Mouse (Mus musculus) kidney, adult 9 months (tissue): ENCODE data around the gene Tnfrsf13b.
A peak's percentile ranks its signal among the peaks of the same experiment; 100 is the strongest.

ENCODE experiments used
- DNase-seq: peaks from one replicate; pipeline ENCODE4 v3.0.0; 2022

Tnfrsf13b gene

DNA sequence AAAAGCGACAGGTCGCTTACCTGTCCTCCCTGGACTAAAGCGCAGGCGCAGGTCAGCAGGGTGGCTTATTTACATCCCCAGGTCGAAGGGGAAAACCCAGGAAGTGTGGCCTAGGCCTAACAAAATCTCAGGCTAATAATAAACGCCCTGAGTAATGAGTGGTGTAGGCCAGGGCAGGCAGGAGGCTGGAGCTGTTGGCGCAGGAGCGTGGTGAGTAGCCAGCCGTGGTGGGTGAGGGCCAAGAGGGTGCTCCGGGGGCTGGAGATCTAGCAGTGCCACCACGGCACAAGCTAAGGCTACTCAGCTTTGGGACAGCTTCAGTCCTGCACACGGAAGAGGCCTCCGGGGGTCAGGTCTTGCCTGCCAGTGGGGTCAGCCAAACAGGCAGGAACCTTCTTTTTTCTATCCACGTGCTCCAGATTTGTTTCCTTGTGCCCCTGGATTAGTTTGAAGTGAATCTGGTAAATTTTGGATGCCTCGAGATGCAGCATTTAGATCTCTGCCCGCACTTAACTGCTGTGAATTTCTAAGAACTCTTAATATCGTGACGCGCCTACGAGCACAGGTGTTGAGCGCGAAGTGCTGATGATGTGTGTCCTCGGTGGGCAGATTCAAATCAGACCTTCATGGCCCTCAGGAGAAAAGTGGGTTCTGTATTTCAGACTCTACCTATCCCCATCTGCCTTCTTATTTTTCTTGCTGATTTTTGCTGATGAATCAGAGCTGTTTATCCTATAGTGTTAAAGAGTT, at the start of gene Tnfrsf13b:
Tnfrsf13b (plus strand) TSS at position 150 of the 750 bp plus-strand sequence.
- DNase-seq, result no peak

DNA sequence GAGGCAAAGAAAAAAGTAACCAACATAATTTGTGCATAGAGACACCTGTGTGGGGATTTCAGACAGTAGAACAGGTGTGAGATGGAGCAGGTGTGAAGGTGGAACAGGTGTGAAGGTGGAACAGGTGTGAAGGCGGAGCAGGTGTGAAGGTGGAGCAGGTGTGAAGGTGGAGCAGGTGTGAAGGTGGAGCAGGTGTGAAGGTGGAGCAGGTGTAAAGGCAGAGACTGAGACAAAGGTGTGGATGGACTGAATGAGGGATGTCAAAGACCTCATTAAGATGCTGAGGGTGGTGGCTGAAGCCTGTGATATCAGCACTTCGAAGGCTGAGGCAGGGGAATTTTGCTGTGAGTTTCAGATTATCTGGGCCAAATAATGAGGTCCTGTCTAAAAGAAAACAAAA, 44.9 kb upstream of the Tnfrsf13b start:
- DNase-seq, result no peak

DNA sequence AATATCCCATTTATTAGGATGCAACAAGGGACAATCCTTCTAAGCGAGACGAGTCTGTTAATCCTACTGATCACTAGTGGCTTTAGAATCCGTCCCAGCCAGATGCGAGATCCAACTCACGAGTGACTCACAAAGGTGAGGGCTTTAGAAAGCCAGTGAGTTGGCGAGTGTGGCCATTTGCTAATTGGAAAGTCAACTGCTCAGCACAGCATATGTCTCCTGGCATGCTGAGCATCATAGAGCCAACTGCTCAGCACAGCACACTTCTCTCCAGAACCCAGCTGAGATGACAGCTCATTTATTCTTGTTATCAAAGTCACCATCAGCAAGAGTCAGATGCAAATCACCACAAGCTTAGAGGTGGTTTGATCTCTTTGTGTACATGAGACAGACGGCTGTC, 36.4 kb upstream of the Tnfrsf13b start:
- DNase-seq, result no peak

DNA sequence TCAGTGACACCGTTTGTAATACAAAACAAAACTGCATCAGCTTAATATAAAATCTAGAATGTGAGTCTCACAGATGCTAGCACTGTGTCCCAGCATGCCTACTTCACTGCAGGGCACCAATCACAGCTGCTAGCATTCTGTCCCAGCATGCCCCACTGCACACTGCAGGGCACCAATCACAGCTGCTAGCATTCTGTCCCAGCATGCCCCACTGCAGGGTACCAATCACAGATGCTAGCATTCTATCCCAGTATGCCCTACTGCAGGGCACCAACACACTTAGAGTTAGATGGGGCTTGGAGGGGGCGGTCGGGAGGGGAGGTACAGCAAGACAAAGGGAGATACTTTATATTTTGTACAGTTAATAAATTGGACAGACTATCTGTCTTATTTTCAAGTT, 35.4 kb upstream of the Tnfrsf13b start:
- no peak for DNase-seq

DNA sequence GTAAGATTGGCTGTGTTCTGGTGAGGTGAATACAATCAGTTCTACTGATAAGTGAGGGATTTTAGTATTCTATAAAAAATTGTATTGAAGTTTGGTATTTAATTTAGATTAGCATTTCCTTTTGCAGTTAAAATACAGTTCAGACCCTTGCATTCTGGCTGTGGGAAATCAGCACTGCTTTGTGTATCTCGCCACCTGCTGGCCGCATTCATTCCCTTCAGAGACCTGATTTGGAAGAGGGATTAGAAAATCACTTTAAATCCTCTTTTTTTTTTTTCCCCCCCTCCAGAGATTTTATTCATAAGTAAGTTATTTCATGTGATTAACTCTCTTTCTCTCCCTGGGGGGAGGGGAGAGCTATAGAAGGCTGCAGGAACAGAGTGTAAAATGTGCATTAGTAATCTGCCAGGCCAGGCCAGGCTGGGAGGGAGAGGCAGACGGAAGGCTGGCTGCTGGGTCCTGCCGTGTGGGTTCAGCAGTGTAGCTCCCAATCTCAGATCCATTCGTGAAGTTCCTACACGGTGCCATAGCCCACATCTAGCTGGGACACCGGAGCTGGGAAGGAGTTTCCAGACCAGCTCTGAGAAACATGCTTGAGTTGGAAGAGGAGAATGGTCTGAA, 34.8 kb upstream of the Tnfrsf13b start:
- peak; percentile 80 for DNase-seq

DNA sequence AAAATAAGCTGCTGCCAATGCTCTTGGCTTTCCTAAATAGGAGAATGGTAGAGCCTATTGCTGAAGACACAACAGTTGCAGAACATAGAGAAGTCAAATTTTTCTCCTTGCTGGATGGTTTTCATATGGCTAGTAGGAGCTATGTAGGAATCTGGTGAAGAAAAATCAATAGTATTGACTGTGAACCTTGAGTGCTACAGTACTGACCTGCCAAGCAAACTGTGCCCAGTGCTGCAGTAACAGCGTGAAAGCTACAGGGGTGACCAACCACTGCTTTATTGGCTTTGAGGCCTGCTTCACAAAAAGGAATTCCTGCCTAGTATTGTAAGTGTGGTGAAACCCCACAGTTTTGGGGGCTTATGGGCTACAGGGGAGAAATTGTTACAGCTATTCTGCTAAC, 28.5 kb upstream of the Tnfrsf13b start:
- DNase-seq, result no peak

DNA sequence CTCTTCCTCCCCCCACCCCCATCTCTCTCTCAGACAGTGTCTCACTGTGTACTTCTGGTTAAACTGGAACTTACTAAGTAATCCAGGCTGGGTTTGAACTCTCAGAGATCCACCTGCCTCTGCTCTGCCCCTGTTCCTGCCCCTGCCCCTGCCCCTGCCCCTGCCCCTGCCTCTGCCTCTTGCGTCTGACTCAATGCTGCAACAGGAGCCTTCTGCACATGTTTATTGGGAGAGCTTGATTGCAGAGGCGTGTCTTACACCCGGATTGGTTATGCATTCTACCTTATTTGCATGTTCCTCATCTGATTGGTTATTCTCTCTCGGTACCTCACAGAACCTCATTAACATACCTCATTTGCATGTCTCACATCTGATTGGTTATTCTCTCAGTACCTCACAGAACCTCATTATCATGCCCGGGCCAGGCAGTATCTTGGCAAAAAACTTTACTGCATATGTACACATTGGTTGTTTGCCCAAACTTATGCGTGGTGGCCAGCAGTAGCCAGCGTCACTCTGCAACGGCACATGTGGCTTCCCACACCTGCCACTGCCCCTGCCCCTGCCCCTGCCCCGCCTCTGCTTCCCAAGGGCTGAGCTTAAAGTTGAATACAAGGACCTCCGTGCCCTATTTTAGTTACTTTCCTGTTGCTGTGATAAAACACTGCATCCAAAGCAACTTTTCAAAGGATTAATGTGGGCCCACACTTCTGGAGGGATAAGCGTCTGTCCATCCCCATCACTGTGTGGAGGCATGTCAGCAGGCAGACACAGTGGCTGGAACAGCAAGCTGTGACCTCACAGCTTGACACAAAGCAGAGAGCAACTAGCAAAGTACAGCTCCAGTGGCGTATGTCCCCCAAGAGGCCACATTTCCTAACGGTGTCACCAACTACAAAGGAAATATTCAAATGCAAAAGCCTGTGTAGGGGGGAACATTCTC, 23.9 kb upstream of the Tnfrsf13b start:
- no peak for DNase-seq

DNA sequence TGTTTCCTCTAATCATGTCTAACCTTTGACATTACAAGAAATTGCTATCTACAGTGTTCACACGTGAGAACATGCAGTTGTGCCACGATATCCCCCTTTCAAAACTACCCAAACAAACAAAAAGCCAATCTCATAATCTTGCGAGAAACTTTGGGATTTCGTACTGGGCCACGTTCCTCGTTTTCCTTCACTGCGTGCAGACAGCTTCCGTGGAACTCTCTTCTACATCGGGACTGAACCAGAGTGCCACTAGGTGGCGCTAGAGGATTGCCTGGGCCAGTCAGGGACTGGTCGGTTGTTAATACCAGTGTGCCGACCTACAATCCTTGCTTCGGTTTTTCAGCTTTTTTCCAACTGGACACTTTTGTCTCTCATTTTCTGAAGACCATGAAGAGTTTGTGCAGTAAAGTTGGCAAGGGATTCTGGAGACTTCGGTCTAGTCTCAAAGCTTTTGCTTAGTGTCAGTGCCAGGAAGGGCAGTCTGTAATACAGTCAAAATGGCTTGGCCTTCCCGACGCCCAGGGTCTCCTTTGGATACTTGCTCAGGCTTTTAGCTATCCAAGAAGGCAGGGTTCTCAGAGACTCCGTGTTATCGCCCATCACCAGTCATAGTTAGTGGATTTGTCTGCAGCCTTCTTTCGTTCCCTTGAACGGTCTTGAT, 22.2 kb upstream of the Tnfrsf13b start:
- peak; percentile 86 for DNase-seq

DNA sequence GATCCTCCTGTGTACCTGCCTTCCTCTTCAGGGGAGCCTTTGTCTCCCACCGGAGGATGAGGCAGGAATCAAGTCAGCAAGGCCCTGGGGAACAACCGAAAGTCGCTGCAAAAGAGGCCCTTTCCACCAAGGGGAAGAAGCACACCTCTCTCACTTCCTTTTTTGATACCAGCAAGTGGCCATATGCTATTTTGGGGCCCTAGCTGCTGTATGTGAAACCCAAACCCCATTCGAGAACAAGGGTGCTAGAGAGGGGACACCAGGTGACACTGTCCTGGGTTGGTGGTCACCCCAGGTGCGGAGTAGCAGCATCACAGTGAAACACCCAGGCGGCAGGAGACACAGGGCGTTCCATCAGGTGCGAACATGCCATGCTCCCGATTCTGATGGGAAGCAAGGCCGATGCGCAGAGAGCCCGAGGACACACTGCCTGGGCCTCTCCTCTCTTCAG, 17.6 kb upstream of the Tnfrsf13b start:
- DNase-seq, result no peak

DNA sequence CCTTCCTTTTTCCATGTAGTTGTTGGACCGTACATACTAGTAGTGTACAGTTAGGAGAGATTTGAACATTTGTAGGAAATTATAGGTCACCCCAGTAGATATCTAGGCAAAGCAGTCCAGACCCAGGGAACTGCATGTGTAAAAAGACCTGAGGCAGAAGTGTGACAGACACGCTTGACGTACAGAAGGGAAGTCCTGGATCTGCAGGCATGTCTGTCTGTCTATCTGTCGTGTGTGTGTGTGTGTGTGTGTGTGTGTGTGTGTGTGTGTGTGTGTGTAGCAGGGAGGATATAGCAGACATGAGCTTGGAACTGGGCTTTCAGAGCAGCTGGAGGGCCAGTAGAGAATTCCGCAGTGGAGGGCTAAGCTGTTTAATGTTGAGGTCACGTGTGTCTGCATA, 16.8 kb upstream of the Tnfrsf13b start:
- DNase-seq, result no peak

DNA sequence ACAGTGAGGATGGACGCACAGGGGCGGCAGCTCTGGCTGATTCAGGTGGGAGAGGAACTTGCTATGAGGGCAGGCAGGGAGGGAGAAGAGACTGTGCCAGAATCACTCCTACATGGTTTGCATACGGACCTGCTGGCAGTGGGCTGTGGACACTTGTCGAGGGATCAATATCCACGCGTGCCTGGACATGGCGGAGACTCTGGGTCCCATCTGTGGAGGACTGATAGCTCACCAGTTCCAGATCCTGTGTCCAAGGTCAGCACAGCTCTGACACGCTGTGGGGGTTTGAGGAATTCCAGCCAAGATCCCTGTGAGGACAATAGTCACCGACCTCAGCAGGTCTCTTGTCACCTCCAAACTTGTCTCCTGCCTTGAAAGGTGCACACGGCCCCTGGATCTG, 16.4 kb upstream of the Tnfrsf13b start:
- DNase-seq, result no peak

DNA sequence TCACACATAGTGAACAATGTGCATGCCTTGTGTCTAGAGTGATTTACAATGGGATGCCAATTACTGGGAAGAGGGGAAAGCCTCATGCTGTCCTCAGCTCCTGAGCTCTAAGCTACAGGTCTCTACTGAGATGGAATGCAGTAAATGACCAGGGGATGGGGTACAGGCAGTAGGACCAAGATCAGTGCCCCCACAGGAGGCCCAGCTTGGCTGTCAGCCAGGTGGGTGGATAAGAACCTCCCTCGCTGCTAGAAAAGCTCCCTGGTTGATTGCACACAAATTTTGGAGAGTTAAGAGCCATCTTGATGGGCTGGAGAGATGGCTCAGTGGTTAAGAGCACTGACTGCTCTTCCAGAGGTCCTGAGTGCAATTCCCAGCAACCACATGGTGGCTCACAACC, 15.6 kb upstream of the Tnfrsf13b start:
- DNase-seq, result no peak

DNA sequence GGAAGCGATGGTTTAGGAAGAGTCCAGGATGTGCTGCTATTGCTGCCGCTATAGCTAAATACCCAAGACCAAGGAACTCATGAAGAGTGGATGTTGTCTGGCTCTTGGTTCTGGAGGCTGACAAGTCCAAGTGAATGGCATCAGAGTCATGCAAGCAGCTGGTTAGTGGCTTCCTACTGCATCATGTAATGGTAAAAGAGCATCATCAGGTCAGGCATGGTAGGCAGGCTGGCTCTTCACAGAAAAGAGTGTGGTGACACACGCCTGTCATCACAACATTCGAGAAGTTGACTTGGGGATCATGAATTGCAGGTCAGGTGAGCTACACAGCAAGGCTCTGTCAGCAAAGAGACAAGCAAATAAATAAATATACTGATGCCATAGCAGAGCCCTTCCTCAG, 15.1 kb upstream of the Tnfrsf13b start:
- DNase-seq, result no peak

DNA sequence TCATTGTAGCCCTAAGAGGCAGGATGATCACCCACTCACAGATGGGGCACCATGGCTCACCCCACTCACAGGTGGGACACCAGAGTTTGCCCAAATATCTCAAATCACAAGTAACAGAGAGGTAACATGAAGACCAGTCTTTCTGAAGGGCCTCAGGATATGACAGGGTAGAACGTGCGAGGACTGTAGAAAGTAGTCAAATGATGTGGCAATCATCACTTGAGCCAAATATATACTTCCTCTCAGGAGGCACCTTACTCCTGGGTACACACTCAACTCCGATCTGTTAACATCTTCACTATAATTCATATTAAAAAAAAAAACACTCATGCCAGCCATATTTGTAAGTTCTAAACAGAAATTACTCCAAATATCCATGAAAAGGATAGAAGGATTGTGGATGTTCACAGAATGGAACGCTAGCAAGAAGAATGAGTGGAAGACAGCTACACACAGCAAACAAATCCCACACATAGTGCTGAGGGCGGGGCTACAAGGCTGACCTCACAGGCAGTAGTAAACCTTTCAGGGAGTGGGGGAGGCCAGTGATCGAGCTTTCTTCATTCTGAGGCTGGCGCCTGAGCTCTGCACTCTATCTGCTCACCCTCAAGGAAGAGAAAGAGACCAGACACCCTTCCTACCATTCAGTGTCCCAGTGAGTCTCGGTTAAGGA, 14.1 kb upstream of the Tnfrsf13b start:
- no peak for DNase-seq

DNA sequence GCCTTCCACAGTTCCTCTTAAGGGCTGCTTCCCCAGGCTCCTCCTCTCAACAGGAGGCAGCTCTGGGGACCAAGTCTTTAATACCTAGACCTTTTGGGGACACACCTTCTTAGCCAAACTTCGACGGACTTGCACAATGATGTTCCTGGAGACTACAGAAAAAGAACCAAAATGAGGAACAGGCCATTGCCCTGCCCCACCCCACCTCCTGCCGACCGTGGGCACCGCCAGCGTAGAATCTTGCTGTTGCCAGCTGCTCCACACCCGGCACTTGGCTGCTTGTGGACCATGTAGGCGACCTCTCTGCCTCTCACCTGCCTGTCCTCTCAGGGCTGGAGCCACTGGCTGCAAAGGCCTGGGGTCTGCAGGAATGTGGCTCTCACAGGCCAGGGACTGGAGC, 10.3 kb upstream of the Tnfrsf13b start:
- no peak for DNase-seq

DNA sequence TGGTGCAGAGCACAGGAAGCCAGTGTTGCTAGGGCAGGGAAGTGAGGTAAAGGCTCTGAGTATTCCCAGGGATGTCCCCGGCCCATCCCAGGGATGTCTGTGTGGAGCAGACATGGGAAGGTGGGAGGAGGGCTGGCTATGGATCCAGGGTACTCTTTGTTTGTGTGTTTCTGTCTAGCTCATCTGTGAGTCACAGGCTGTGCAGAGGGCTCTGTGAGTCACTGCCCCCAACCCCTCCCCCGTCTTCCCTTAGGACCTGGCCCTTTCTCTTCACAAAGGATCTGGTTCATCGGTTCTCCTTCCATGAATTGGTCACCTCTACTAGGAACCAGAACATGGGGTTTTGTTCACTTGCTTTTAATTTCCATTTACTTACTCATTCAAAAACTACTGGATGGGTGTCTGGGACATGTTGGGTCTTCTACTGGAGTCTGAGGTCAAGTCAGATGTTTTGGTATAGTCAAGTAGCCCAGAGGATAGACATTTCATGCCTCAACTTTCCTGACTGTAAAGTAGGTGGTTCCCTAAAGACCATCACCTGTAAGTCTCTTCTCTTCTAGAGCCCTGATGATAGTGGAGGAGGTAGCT, 6.5 kb upstream of the Tnfrsf13b start:
- no peak for DNase-seq

DNA sequence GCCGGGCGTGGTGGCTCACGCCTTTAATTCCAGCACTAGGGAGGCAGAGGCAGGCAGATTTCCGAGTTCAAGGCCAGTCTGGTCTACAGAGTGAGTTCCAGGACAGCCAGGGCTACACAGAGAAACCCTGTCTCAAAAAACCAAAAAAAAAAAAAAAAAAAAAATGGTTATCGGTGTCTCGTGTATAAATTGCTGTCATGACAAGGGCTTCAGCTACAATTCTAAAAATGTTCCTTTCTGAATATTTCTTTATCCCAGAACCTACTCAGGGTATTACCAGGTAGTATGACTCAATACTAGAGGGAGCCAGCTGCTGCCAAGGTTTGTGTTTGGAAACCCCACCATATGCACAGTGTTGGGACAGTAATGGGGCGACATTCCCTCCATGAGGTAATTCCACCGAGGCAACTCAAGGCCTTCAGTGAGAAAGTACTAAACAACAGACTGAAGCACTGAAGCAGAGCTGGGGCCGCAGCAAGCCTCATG, 4.2 kb upstream of the Tnfrsf13b start:
- no peak for DNase-seq

DNA sequence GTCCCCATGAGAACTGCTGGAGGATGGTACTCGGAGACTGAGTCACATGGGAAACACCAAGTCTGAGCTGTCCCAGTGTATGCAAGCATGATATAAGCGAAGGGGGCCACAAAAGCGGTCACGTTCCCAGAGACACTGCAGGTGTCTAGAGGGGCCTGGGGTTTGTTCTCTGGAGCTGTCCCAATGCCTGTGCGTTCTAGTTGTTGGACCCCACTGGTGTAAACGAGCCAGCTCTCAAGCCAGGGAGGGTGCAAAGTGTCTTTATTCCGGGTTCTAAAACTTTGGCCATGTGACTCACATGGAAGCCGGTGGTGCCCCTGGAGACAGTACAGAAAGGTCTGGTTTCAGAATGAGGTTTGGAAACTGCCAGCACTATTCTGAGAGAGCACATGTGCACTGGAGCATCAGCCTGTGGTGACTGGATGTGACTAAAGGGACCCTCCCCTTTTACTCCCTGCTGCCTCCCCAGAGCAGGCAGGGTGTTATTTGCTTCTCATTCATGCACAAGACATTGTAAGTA, 3.7 kb upstream of the Tnfrsf13b start:
- DNase-seq, result no peak

DNA sequence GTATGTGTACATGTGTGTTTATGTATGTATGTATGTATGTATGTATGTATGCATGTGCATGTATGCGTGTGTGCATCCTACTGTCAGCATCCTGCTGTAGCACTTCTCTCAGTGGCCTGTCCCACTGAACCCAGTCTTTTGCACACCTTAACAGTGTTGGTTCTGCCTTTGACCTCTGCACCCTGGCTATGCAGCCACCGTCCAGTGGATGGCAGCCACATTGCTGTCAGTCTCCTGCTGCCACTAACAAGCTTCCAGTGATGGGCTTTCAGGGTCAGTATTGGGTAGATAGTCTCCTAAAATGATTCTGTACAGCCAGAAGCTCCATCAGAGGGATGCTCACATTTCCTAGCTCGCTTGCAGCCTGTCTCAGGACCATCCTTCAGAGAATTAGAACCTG, 2.7 kb upstream of the Tnfrsf13b start:
- DNase-seq, result no peak

DNA sequence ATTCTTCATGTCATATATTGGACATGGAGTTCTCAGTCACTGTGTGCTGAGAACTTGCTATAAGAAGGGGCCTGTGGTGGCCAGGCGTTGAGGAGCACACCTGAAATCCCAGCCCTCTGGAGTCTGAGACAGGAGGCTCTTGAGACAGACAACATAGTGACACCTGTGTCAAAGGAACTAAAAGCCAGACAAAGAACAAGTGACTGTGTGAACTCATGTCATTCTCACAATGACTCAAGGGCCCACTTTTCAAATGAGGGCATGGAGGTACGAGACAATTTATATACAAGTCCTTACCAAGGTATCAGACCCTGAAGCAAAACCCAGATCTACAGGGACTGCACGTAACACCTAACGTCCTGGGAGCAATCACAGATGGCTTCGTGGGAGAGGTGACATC, 585 bp upstream of the Tnfrsf13b start:
- DNase-seq, result no peak

DNA sequence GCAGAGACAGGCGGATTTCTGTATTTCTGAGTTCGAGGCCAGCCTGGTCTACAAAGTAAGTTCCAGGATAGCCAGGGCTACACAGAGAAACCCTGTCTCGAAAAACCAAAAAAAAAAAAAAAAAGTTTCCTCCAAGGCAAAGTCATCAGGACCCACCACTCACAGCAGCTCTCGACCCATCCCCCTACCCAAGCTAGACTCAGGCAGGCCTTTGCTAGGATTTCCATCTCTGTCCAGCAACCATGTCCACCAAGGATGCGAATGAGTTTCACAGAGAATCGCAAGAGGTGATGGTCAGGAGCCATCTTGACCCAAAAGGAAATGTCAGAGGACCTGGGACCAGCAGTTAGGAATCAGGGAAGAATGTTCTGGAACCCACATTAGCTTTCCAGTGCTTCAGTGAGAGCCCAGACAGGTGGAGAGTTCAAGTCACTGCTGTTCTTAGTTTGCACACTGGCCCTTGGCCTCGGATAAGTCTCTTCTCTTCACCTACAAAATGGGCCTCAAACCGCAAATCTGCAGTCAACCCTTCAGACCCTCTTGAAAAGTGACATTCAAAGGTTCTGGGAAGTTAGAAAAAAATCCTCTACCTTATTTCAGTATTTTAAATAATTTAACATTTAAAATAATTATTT, 983 bp downstream of the Tnfrsf13b start:
- DNase-seq, result no peak
